In genomic region chr10:70563636-70564035, GRCm38 (mm10) we compare ENCODE assay signal across 9 mouse cellular contexts.
A peak's percentile ranks its signal among the peaks of the same experiment; 100 is the strongest.
DNase-seq lines count a peak whose midpoint lies in the region; TF ChIP-seq lines count a peak whose summit lies in the region.
"Had no signal": no experiment of that assay in that cellular context is flagged by ENCODE, and none has a peak within 500 bp of the region (broad histone marks: within the 10 kb centered on the region; RNA-seq: fewer than 3 reads in every experiment).

No protein-coding gene starts in this region.

- peak; percentile 61 to 91 for DNase-seq in adrenal gland, adult (ENCODE audit: inconsistent age in 2 of 2, low spot score in 1 of 2)
- DNase-seq in adrenal gland, adult 8-10 months = no peak
- peak; percentile 81 for DNase-seq in cerebellum, adult 8-10 months
- peak; percentile 44 to 51 for DNase-seq in gastrocnemius, adult 8-10 months (ENCODE audit: low spot score in 2 of 2)
- DNase-seq in layer of hippocampus, adult 9-11 months = peak; percentile 53
- DNase-seq in lung, postnatal 25 days (ENCODE audit: low spot score) = peak; percentile 45
- peak; percentile 19 for DNase-seq in thymus, postnatal 14 days

- no peaks in the 10 kb centered on the region for H3K9me3 ChIP-seq in E14TG2a.4 (ENCODE audit: low read length)
- H3K9me3 ChIP-seq: heart, embryonic 15.5 days had no signal

- H3K4me1 ChIP-seq in E14TG2a.4 (replicated peaks; ENCODE audit: low read depth, low read length) = peaks cover 4% of the 10 kb centered on the region; the same call in 1 of the 2 replicates
- H3K4me1 ChIP-seq: heart, embryonic 15.5 days had no signal

- H3K27me3 ChIP-seq in E14TG2a.4 (ENCODE audit: insufficient read depth, low read length) = no peaks in the 10 kb centered on the region
- H3K27me3 ChIP-seq: heart, embryonic 15.5 days had no signal

- H3K4me3 ChIP-seq in E14TG2a.4 (replicated peaks; ENCODE audit: low read length) = no peak overlapping the region
- H3K4me3 ChIP-seq: heart, embryonic 15.5 days had no signal

- TF ChIP-seq CTCF in E14TG2a.4 (conservative IDR thresholded peaks at IDR 0.05; ENCODE audit: low read length) = peak; percentile 84

- peaks cover 37% of the 10 kb centered on the region for H3K36me3 ChIP-seq in E14TG2a.4 (ENCODE audit: insufficient read depth, low read length)
- H3K36me3 ChIP-seq: heart, embryonic 15.5 days had no signal
